Comparison of ENCODE assay signal across 21 mouse cellular contexts in genomic region chr7:39580601-39581000, GRCm38 (mm10).
DNase-seq lines count a peak whose midpoint lies in the region; ATAC-seq lines count a peak whose summit lies in the region.
"Had no signal": no experiment of that assay in that cellular context is flagged by ENCODE, and none has a peak within 500 bp of the region (broad histone marks: within the 10 kb centered on the region; RNA-seq: fewer than 3 reads in every experiment).

No protein-coding gene starts in this region.

- no peaks in the 10 kb centered on the region for H3K36me3 ChIP-seq in midbrain, embryonic 15.5 days (replicated peaks)
- no peaks in the 10 kb centered on the region for H3K36me3 ChIP-seq in midbrain, embryonic 14.5 days (ENCODE audit: control insufficient read depth, insufficient read depth, low read length)
- H3K36me3 ChIP-seq: embryonic facial prominence, embryonic 10.5 days; embryonic facial prominence, embryonic 12.5 days; forebrain, embryonic 15.5 days; G1E had no signal

- H3K27me3 ChIP-seq in midbrain, embryonic 15.5 days (replicated peaks): no peaks in the 10 kb centered on the region
- H3K27me3 ChIP-seq in midbrain, embryonic 14.5 days (ENCODE audit: control insufficient read depth, insufficient read depth, low read length): no peaks in the 10 kb centered on the region
- H3K27me3 ChIP-seq: embryonic facial prominence, embryonic 12.5 days; forebrain, embryonic 13.5 days; forebrain, embryonic 15.5 days; Patski had no signal

- no peak overlapping the region for H3K4me3 ChIP-seq in midbrain, embryonic 15.5 days
- no peak overlapping the region for H3K4me3 ChIP-seq in midbrain, embryonic 14.5 days (replicated peaks; ENCODE audit: low read depth, low read length)
- H3K4me3 ChIP-seq: embryonic facial prominence, embryonic 10.5 days; embryonic facial prominence, embryonic 12.5 days; forebrain, embryonic 13.5 days; forebrain, embryonic 15.5 days had no signal

- WGBS in midbrain, embryonic 15.5 days: 91% methylated on average over 2 of the region's 2 CpGs
- 95% methylated on average over 2 of the region's 2 CpGs for WGBS in midbrain, embryonic 14.5 days

- no peaks in the 10 kb centered on the region for H3K9me3 ChIP-seq in midbrain, embryonic 15.5 days
- no peaks in the 10 kb centered on the region for H3K9me3 ChIP-seq in midbrain, embryonic 14.5 days (ENCODE audit: control insufficient read depth, low read length)
- H3K9me3 ChIP-seq: embryonic facial prominence, embryonic 10.5 days; embryonic facial prominence, embryonic 12.5 days; forebrain, embryonic 13.5 days; forebrain, embryonic 15.5 days; G1E had no signal

- H3K9ac ChIP-seq in midbrain, embryonic 15.5 days: no peak overlapping the region
- H3K9ac ChIP-seq in midbrain, embryonic 14.5 days (replicated peaks; ENCODE audit: low read length): no peak overlapping the region
- H3K9ac ChIP-seq: embryonic facial prominence, embryonic 12.5 days; forebrain, embryonic 13.5 days; forebrain, embryonic 15.5 days; forebrain, postnatal 0 days had no signal

- no peaks in the 10 kb centered on the region for H3K4me1 ChIP-seq in midbrain, embryonic 15.5 days
- no peaks in the 10 kb centered on the region for H3K4me1 ChIP-seq in midbrain, embryonic 14.5 days (ENCODE audit: control insufficient read depth, insufficient read depth, low read length)
- H3K4me1 ChIP-seq: embryonic facial prominence, embryonic 10.5 days; embryonic facial prominence, embryonic 12.5 days; forebrain, embryonic 13.5 days; forebrain, embryonic 15.5 days had no signal

- H3K4me2 ChIP-seq in midbrain, embryonic 15.5 days: no peak overlapping the region
- no peak overlapping the region for H3K4me2 ChIP-seq in midbrain, embryonic 14.5 days (ENCODE audit: low read length)
- H3K4me2 ChIP-seq: embryonic facial prominence, embryonic 12.5 days; forebrain, embryonic 13.5 days; forebrain, embryonic 15.5 days had no signal

- DNase-seq in midbrain, embryonic 14.5 days: no peak
- DNase-seq in R1 (ENCODE audit: low read depth, low spot score): peak; percentile 79
- peak; percentile 4 for DNase-seq in brain, adult 2 months (ENCODE audit: low read depth, low spot score)
- no peak for DNase-seq in right cerebral cortex, postnatal 25 days
- DNase-seq in urinary bladder, postnatal 25 days (ENCODE audit: low spot score): no peak
- DNase-seq: adrenal gland, postnatal 10 days; adrenal gland, postnatal 25 days; cerebellum, adult 11-12 months; cerebellum, adult 2 months; cerebellum, adult 9-10 months; cerebellum, postnatal 10 days; cerebellum, postnatal 25 days; forebrain, postnatal 0 days had no signal

- H3K27ac ChIP-seq in midbrain, embryonic 15.5 days: no peak overlapping the region
- H3K27ac ChIP-seq in midbrain, embryonic 14.5 days (replicated peaks; ENCODE audit: low read depth, low read length): no peak overlapping the region
- H3K27ac ChIP-seq: embryonic facial prominence, embryonic 10.5 days; embryonic facial prominence, embryonic 12.5 days; forebrain, embryonic 13.5 days; forebrain, embryonic 15.5 days had no signal

- ATAC-seq in midbrain, embryonic 15.5 days (replicated peaks): 0 out of 2 replicates have a peak, but pooled peaks have one; percentile 24
- ATAC-seq in midbrain, embryonic 14.5 days (ENCODE audit: low FRiP score, low TSS enrichment): no peak
- ATAC-seq: activated CD4-positive, CD25-positive, alpha-beta regulatory T cell, adult 4 months; forebrain, embryonic 13.5 days; forebrain, embryonic 15.5 days; forebrain, postnatal 0 days; Patski had no signal

Comparison
In these comparisons a context has a peak if more than half of its experiments do, and no peak if none do; other contexts are left out.
1. DNase-seq: peak in R1 (single experiment) and brain, adult 2 months (single experiment); none in midbrain, embryonic 14.5 days (single experiment), right cerebral cortex, postnatal 25 days (single experiment) and urinary bladder, postnatal 25 days (single experiment).